Mouse (Mus musculus): Measurements from ENCODE around the gene Rnf150. TPM values are rescaled to one million over a fixed set of nuclear protein-coding genes. Genes with fewer than 3 reads are reported as not detected.
A peak's percentile ranks its signal among the peaks of the same experiment; 100 is the strongest.

Rnf150 gene
- polyA plus RNA-seq, 1 experiment: 2.0 TPM

- no peak overlapping the region for H3K4me3 ChIP-seq
- TF ChIP-seq CEBPB (IDR thresholded peaks at IDR 0.05; ENCODE audit: insufficient read depth, poor library complexity, severe bottlenecking) (peak; percentile 22; the same call in 1 of the 2 replicates), USF1 (IDR thresholded peaks at IDR 0.05; ENCODE audit: low read depth) (no peak)
- H3K27me3 ChIP-seq (ENCODE audit: control insufficient read depth, insufficient read depth, insufficient read length): no peaks in the 10 kb centered on the region
- H3K4me2 ChIP-seq (ENCODE audit: low read depth): peak overlapping the region; percentile 58
- no peaks in the 10 kb centered on the region for H3K36me3 ChIP-seq (ENCODE audit: control insufficient read depth, insufficient read depth)
- peaks cover 34% of the 10 kb centered on the region for H3K79me2 ChIP-seq (ENCODE audit: control insufficient read depth, insufficient read depth)
- H3ac ChIP-seq (ENCODE audit: control insufficient read depth, insufficient read length): no peak overlapping the region
Measured at GRCm38 (mm10) chr8:82870840-82871490, 7.8 kb downstream of the Rnf150 start.

GRCm38 (mm10) chr8:82871986-82872385, 8.8 kb downstream of the Rnf150 start:
- H3K36me3 ChIP-seq (ENCODE audit: control insufficient read depth, insufficient read depth): no peaks in the 10 kb centered on the region
- no peak overlapping the region for H3K4me2 ChIP-seq (ENCODE audit: low read depth)
- H3K79me2 ChIP-seq (ENCODE audit: control insufficient read depth, insufficient read depth): peaks cover 35% of the 10 kb centered on the region
- H3K27me3 ChIP-seq (ENCODE audit: control insufficient read depth, insufficient read depth, insufficient read length): no peaks in the 10 kb centered on the region
- no peak overlapping the region for H3ac ChIP-seq (ENCODE audit: control insufficient read depth, insufficient read length)
- no peak overlapping the region for H3K4me3 ChIP-seq
- TF ChIP-seq USF1 (IDR thresholded peaks at IDR 0.05; ENCODE audit: low read depth): no peak
- no peak for TF ChIP-seq POLR2A (IDR thresholded peaks at IDR 0.05; ENCODE audit: insufficient read length, low read depth)
- no peak for TF ChIP-seq CEBPB (IDR thresholded peaks at IDR 0.05; ENCODE audit: insufficient read depth, poor library complexity, severe bottlenecking)
- TF ChIP-seq REST (IDR thresholded peaks at IDR 0.05; ENCODE audit: insufficient read depth, insufficient read length): no peak
- TF ChIP-seq TCF12 (IDR thresholded peaks at IDR 0.05; ENCODE audit: insufficient read depth, poor library complexity, severe bottlenecking): no peak
- no peak for TF ChIP-seq MYOD1 (IDR thresholded peaks at IDR 0.05; ENCODE audit: control insufficient read depth in 1 of 3, insufficient read length in 2 of 3, low read depth in 2 of 3)
- TF ChIP-seq TCF3 (IDR thresholded peaks at IDR 0.05; ENCODE audit: insufficient read length, low read depth): no peak
- no peak for TF ChIP-seq MYOG (IDR thresholded peaks at IDR 0.05; ENCODE audit: control insufficient read depth in 1 of 3, insufficient read depth in 1 of 3, insufficient read length in 2 of 3, low read depth in 2 of 3)
- no peak for TF ChIP-seq MAX (IDR thresholded peaks at IDR 0.05; ENCODE audit: low read depth)
- no peak for TF ChIP-seq E2F4 (IDR thresholded peaks at IDR 0.05; ENCODE audit: insufficient read depth)
- no peak for TF ChIP-seq SRF (IDR thresholded peaks at IDR 0.05; ENCODE audit: control insufficient read depth, insufficient read length, low read depth)
- no peak for TF ChIP-seq POLR2AphosphoS2 (IDR thresholded peaks at IDR 0.05; ENCODE audit: insufficient read length, low read depth)

DNA sequence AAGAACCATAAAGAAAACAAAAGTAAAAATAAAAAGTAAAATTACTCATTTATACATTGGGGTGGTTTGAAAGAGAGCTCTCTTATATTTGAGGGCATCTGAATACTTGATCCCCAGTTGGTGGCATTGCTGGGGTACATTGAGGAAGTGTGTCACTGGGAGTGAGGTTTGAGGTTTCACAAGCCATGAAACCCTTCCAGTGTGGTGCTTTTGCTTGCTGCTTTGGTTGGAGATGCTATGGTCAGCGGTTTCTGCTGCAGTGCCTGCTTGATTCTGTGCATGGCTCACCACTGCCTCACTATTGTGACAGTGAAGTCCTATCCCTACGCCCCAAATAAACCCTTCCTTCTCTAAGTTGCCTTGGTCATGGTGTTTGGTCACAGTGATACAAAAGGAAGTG, 10.9 kb downstream of the Rnf150 start:
- no peak overlapping the region for H3ac ChIP-seq (ENCODE audit: control insufficient read depth, insufficient read length)
- H3K79me2 ChIP-seq (ENCODE audit: control insufficient read depth, insufficient read depth): peaks cover 20% of the 10 kb centered on the region
- no peak overlapping the region for H3K4me2 ChIP-seq (ENCODE audit: low read depth)
- H3K36me3 ChIP-seq (ENCODE audit: control insufficient read depth, insufficient read depth): no peaks in the 10 kb centered on the region
- no peaks in the 10 kb centered on the region for H3K27me3 ChIP-seq (ENCODE audit: control insufficient read depth, insufficient read depth, insufficient read length)
- TF ChIP-seq MAX (IDR thresholded peaks at IDR 0.05; ENCODE audit: low read depth): no peak
- TF ChIP-seq MYOD1 (IDR thresholded peaks at IDR 0.05; ENCODE audit: control insufficient read depth in 1 of 3, insufficient read length in 2 of 3, low read depth in 2 of 3): no peak
- TF ChIP-seq CEBPB (IDR thresholded peaks at IDR 0.05; ENCODE audit: insufficient read depth, poor library complexity, severe bottlenecking): no peak
- no peak for TF ChIP-seq POLR2A (IDR thresholded peaks at IDR 0.05; ENCODE audit: insufficient read length, low read depth)
- no peak for TF ChIP-seq TCF3 (IDR thresholded peaks at IDR 0.05; ENCODE audit: insufficient read length, low read depth)
- no peak for TF ChIP-seq USF1 (IDR thresholded peaks at IDR 0.05; ENCODE audit: low read depth)
- TF ChIP-seq E2F4 (IDR thresholded peaks at IDR 0.05; ENCODE audit: insufficient read depth): no peak
- no peak for TF ChIP-seq TCF12 (IDR thresholded peaks at IDR 0.05; ENCODE audit: insufficient read depth, poor library complexity, severe bottlenecking)
- TF ChIP-seq MYOG (IDR thresholded peaks at IDR 0.05; ENCODE audit: control insufficient read depth in 1 of 3, insufficient read depth in 1 of 3, insufficient read length in 2 of 3, low read depth in 2 of 3): no peak
- TF ChIP-seq POLR2AphosphoS2 (IDR thresholded peaks at IDR 0.05; ENCODE audit: insufficient read length, low read depth): no peak
- no peak for TF ChIP-seq SRF (IDR thresholded peaks at IDR 0.05; ENCODE audit: control insufficient read depth, insufficient read length, low read depth)
- TF ChIP-seq REST (IDR thresholded peaks at IDR 0.05; ENCODE audit: insufficient read depth, insufficient read length): no peak
- no peak overlapping the region for H3K4me3 ChIP-seq

- H3K27me3 ChIP-seq (ENCODE audit: control insufficient read depth, insufficient read depth, insufficient read length): no peaks in the 10 kb centered on the region
- no peaks in the 10 kb centered on the region for H3K36me3 ChIP-seq (ENCODE audit: control insufficient read depth, insufficient read depth)
- H3K4me2 ChIP-seq (ENCODE audit: low read depth): no peak overlapping the region
- H3K4me3 ChIP-seq: no peak overlapping the region
- no peak for TF ChIP-seq SRF (IDR thresholded peaks at IDR 0.05; ENCODE audit: control insufficient read depth, insufficient read length, low read depth)
- no peak for TF ChIP-seq POLR2A (IDR thresholded peaks at IDR 0.05; ENCODE audit: insufficient read length, low read depth)
- no peak for TF ChIP-seq TCF12 (IDR thresholded peaks at IDR 0.05; ENCODE audit: insufficient read depth, poor library complexity, severe bottlenecking)
- TF ChIP-seq REST (IDR thresholded peaks at IDR 0.05; ENCODE audit: insufficient read depth, insufficient read length): no peak
- no peak for TF ChIP-seq MYOD1 (IDR thresholded peaks at IDR 0.05; ENCODE audit: control insufficient read depth in 1 of 3, insufficient read length in 2 of 3, low read depth in 2 of 3)
- no peak for TF ChIP-seq MAX (IDR thresholded peaks at IDR 0.05; ENCODE audit: low read depth)
- TF ChIP-seq CEBPB (IDR thresholded peaks at IDR 0.05; ENCODE audit: insufficient read depth, poor library complexity, severe bottlenecking): no peak
- no peak for TF ChIP-seq MYOG (IDR thresholded peaks at IDR 0.05; ENCODE audit: control insufficient read depth in 1 of 3, insufficient read depth in 1 of 3, insufficient read length in 2 of 3, low read depth in 2 of 3)
- no peak for TF ChIP-seq USF1 (IDR thresholded peaks at IDR 0.05; ENCODE audit: low read depth)
- no peak for TF ChIP-seq TCF3 (IDR thresholded peaks at IDR 0.05; ENCODE audit: insufficient read length, low read depth)
- no peak for TF ChIP-seq E2F4 (IDR thresholded peaks at IDR 0.05; ENCODE audit: insufficient read depth)
- H3K79me2 ChIP-seq (ENCODE audit: control insufficient read depth, insufficient read depth): peaks cover 13% of the 10 kb centered on the region
- no peak overlapping the region for H3ac ChIP-seq (ENCODE audit: control insufficient read depth, insufficient read length)
Measured at GRCm38 (mm10) chr8:82875135-82875534, 12.0 kb downstream of the Rnf150 start.

DNA sequence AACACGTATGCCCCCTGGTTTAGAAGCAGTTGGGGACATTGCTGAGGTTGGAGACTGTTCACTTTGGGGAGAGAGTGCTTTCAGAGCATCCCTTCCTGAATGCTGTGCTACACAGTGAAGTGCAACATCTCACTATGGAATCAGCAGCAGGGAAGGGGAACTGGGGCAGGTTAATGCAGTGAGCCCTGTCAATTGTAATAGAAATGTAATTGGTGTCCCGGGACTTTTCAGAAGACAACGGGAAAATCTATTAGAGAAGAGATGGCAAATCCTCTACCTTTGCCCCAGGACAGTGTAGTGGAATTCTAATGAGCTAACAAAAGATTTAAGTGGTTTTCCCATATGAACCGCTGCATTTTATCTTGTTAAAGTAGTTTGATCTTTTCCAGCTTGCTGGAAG, 21.3 kb downstream of the Rnf150 start:
- Histone ChIP-seq H3K4me3 (no peak overlapping the region), H3K36me3 (ENCODE audit: control insufficient read depth, insufficient read depth) (no peaks in the 10 kb centered on the region), H3ac (ENCODE audit: control insufficient read depth, insufficient read length) (no peak overlapping the region), H3K4me2 (ENCODE audit: low read depth) (no peak overlapping the region), H3K79me2 (ENCODE audit: control insufficient read depth, insufficient read depth) (peaks cover 4% of the 10 kb centered on the region), H3K27me3 (ENCODE audit: control insufficient read depth, insufficient read depth, insufficient read length) (no peaks in the 10 kb centered on the region)
- TF ChIP-seq USF1 (IDR thresholded peaks at IDR 0.05; ENCODE audit: low read depth): no peak
- TF ChIP-seq POLR2A (IDR thresholded peaks at IDR 0.05; ENCODE audit: insufficient read length, low read depth): no peak
- TF ChIP-seq TCF3 (IDR thresholded peaks at IDR 0.05; ENCODE audit: insufficient read length, low read depth): no peak
- TF ChIP-seq MYOD1 (IDR thresholded peaks at IDR 0.05; ENCODE audit: control insufficient read depth in 1 of 3, insufficient read length in 2 of 3, low read depth in 2 of 3): no peak
- TF ChIP-seq POLR2AphosphoS2 (IDR thresholded peaks at IDR 0.05; ENCODE audit: insufficient read length, low read depth): no peak

All from myocyte (in vitro differentiated cells).